Mouse (Mus musculus) hindbrain, embryonic 11.5 days (tissue): ENCODE results near the gene Tmem229b. TPM values are rescaled to one million over a fixed set of nuclear protein-coding genes. Genes with fewer than 3 reads are reported as not detected.

ENCODE experiments used
- ATAC-seq: fragments of 200-750 bp; cut with Nextera tagmentation; 2 replicates; pipeline ENCODE4 v1.8.0; 2017; ENCODE audit warnings: mild to moderate bottlenecking, moderate TSS enrichment, moderate library complexity; ENCODE audit not compliant: low FRiP score
- DNase-seq: peaks from one replicate; pipeline ENCODE4 v3.0.0-alpha.2; 2015; ENCODE audit warnings: low spot score
- H3K27ac ChIP-seq: fragments of 300-500 bp; sonication (generic); 2 replicates; pipeline ENCODE4 v1.5.1; 2014; ENCODE audit warnings: mild to moderate bottlenecking, low read depth, low read length
- H3K27me3 ChIP-seq: fragments of 300-500 bp; sonication (generic); 2 replicates; pipeline ENCODE4 v1.6.1; 2014; ENCODE audit warnings: mild to moderate bottlenecking, low read length, moderate library complexity, mixed read lengths; ENCODE audit not compliant: control insufficient read depth, insufficient read depth
- H3K36me3 ChIP-seq: fragments of 300-500 bp; sonication (generic); 2 replicates; pipeline ENCODE4 v1.6.1; 2014; ENCODE audit warnings: mild to moderate bottlenecking, low read length, moderate library complexity, mixed read lengths; ENCODE audit not compliant: control insufficient read depth, insufficient read depth
- H3K4me1 ChIP-seq: fragments of 300-500 bp; sonication (generic); replicated peaks from 2 replicates; pipeline ENCODE4 v1.6.1; 2014; ENCODE audit warnings: low read length, mixed read lengths; ENCODE audit not compliant: control insufficient read depth, insufficient read depth
- H3K4me2 ChIP-seq: fragments of 300-500 bp; sonication (generic); replicated peaks from 2 replicates; pipeline ENCODE4 v1.6.1; 2014; ENCODE audit warnings: mild to moderate bottlenecking, low read depth, low read length
- H3K4me3 ChIP-seq: fragments of 300-500 bp; sonication (generic); 2 replicates; pipeline ENCODE4 v1.5.1; 2014; ENCODE audit warnings: low read depth, low read length
- H3K9ac ChIP-seq: fragments of 300-500 bp; sonication (generic); 2 replicates; pipeline ENCODE4 v1.6.1; 2014; ENCODE audit warnings: low read depth, low read length
- H3K9me3 ChIP-seq: fragments of 300-500 bp; sonication (generic); 2 replicates; pipeline ENCODE4 v1.6.1; 2016; ENCODE audit warnings: low read length; ENCODE audit not compliant: control insufficient read depth
- WGBS: fragments of 180-500 bp; shearing (Covaris S2); extraction: QIAGEN DNeasy Blood & Tissue Kit; methylation state at CpG from one replicate; pipeline ENCODE4 v1.1.7; 2014; 5-methylcytosine and 5-hydroxymethylcytosine counted together
- polyA plus RNA-seq: library from polyadenylated mRNA; unstranded; fragments of >200 nt; fragmentation: Nextera tagmentation; extraction: Ambion mirVana; gene quantifications from 2 replicates; pipeline ENCODE4 v1.2.1, GENCODE M21; 2014

The Tmem229b gene
- polyA plus RNA-seq, result 7.5 and 8.8 TPM in 2 replicates

GRCm38 (mm10) chr12:79007126-79007753, at the start of gene Tmem229b:
TSS of gene Tmem229b (minus strand) at chr12:79007627.
- Histone ChIP-seq H3K9me3 (no peaks in the 10 kb centered on the region), H3K27ac (peak within 1 kb of the TSS; percentile 74), H3K36me3 (no peaks in the 10 kb centered on the region), H3K4me3 (peak within 1 kb of the TSS; percentile 95), H3K27me3 (no peaks in the 10 kb centered on the region), H3K9ac (peak within 1 kb of the TSS; percentile 88), H3K4me1 (no peaks in the 10 kb centered on the region), H3K4me2 (peak within 1 kb of the TSS; percentile 82)
- ATAC-seq (peak; percentile 87), DNase-seq (no peak)
- WGBS, result under 1% methylated on average over 37 of the region's 49 CpGs

- Histone ChIP-seq H3K4me2 (no peak overlapping the region), H3K4me1 (no peaks in the 10 kb centered on the region), H3K36me3 (peaks cover 4% of the 10 kb centered on the region; the same call in 1 of the 2 replicates), H3K27ac (no peak overlapping the region), H3K9ac (no peak overlapping the region), H3K4me3 (no peak overlapping the region), H3K27me3 (no peaks in the 10 kb centered on the region), H3K9me3 (no peaks in the 10 kb centered on the region)
- ATAC-seq (no peak), DNase-seq (no peak)
- 89% methylated on average over 7 of the region's 7 CpGs for WGBS
These were observed 47.8 kb upstream of the Tmem229b start for GRCm38 (mm10) chr12:79055276-79055675.

DNA sequence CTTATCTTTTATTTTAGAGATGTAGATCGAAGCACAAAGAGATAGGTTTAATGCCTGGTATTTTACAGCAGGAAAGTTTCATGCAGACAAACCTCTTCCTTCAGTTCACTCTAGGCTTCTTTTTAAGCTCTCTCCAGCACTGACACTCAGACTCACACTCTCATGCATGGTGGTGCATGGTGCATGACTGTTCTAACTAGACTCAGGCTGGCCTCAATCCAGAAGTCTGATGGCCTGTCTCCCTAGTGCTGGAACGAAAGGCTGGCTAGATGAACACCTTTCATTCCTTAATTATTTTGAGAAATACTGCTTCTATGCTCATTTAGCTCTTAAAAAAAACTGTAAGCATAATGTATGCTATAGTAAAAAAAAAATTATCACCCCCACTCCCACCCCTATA, 44.6 kb upstream of the Tmem229b start:
- Histone ChIP-seq H3K9me3 (no peaks in the 10 kb centered on the region), H3K27ac (no peak overlapping the region), H3K4me2 (no peak overlapping the region), H3K4me3 (no peak overlapping the region), H3K9ac (no peak overlapping the region), H3K36me3 (peaks cover 4% of the 10 kb centered on the region; the same call in 1 of the 2 replicates), H3K4me1 (no peaks in the 10 kb centered on the region), H3K27me3 (no peaks in the 10 kb centered on the region)
- DNase-seq, result no peak
- no peak for ATAC-seq
- 95% methylated on average over 2 of the region's 2 CpGs for WGBS

- no peak overlapping the region for H3K4me2 ChIP-seq
- H3K27ac ChIP-seq, result no peak overlapping the region
- WGBS, result 82% methylated on average over 3 of the region's 3 CpGs
- H3K9ac ChIP-seq, result no peak overlapping the region
- DNase-seq (no peak), ATAC-seq (no peak)
- H3K4me3 ChIP-seq, result no peak overlapping the region
- no peaks in the 10 kb centered on the region for H3K4me1 ChIP-seq
- H3K9me3 ChIP-seq, result no peaks in the 10 kb centered on the region
- H3K36me3 ChIP-seq, result peaks cover 4% of the 10 kb centered on the region; the same call in 1 of the 2 replicates
- no peaks in the 10 kb centered on the region for H3K27me3 ChIP-seq
These were observed 43.3 kb upstream of the Tmem229b start for GRCm38 (mm10) chr12:79050545-79051212.

DNA sequence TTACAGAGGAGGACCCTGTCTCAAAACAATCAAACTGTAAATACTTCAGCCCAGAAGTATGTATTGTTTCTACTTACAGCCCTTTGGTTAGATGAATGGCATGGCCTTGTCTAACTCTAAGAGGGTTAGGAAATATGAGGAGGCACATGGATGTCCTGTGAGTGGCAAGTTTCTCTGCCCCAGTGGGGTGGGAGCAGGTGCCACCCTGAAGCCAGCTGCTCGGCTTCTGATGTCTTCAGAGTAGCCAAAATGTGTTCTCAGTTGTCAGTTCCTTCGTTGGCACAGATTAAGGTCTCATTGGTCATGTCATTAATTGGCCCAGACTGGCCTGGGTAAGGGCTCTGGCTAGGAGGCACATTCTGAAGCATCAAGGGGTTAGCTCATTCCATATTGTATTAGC, 42.4 kb upstream of the Tmem229b start:
- ATAC-seq, result no peak
- Histone ChIP-seq H3K9me3 (no peaks in the 10 kb centered on the region), H3K4me2 (no peak overlapping the region), H3K27me3 (no peaks in the 10 kb centered on the region), H3K36me3 (peaks cover 4% of the 10 kb centered on the region; the same call in 1 of the 2 replicates), H3K4me3 (no peak overlapping the region), H3K27ac (no peak overlapping the region), H3K9ac (no peak overlapping the region), H3K4me1 (no peaks in the 10 kb centered on the region)
- no peak for DNase-seq
- 81% methylated on average over 2 of the region's 2 CpGs for WGBS

DNA sequence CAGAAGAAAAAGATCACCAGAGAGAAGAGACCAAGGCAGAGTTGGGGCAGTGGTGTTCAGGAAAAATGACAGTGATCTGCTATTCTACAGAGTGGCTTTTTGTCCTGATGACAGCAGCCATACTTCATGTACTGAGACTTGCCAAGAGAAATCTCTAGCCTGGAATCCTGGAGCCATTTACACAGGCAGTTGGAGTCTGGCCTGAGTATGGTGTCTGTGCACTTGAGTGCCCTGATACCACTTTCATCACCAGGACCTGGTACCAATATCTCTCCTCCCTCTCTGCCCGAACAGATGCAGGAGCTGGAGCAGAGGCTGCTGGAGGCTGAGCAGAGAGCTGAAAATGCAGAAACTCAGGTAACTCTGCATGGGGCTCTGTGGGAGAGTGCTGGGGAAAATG, 41.5 kb upstream of the Tmem229b start:
- WGBS, result 75% methylated on average over 1 of the region's 1 CpGs
- H3K4me3 ChIP-seq, result no peak overlapping the region
- DNase-seq, result no peak
- H3K36me3 ChIP-seq, result no peaks in the 10 kb centered on the region
- no peak overlapping the region for H3K9ac ChIP-seq
- H3K4me1 ChIP-seq, result no peaks in the 10 kb centered on the region
- H3K27me3 ChIP-seq, result no peaks in the 10 kb centered on the region
- no peaks in the 10 kb centered on the region for H3K9me3 ChIP-seq
- H3K27ac ChIP-seq, result no peak overlapping the region
- ATAC-seq, result no peak
- no peak overlapping the region for H3K4me2 ChIP-seq

DNA sequence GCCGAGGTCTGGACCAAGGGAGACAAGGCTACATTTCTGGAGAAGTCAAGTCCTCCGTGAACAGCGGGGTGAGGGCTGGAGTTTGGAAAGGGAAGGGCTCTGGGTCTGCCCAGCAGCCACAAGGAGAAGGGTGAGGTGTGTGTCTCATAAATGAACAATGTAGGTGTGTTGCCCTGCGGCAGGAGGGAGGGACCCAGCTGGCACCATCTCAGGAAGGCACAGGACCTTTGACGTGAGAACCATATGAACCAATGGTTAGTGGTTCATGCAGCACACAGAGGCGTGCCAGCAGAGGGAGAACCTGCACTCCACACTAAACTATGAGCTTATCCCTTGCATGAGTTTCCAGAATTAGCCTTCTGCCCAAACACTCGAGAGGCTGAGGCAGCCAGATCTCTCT, 39.8 kb upstream of the Tmem229b start:
- 87% methylated on average over 7 of the region's 7 CpGs for WGBS
- H3K36me3 ChIP-seq, result no peaks in the 10 kb centered on the region

DNA sequence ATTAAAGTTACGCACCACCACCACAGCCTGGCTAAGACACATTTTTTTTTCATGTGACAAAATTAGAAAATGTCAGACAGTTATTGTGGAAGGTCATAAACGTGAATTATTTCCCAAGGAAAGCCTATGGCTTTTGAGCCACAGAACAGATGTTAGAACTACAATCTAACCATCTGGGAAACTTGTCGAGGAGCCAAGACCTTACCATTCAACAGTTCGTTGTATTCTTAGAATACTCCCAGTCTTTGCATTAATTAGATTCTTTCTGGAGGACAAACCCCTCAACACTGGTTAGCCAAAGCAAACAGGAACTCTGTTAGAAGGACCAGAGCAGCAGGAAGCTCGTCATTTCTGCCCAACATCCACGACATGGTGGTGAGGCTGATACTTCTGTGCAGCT, 38.7 kb upstream of the Tmem229b start:
- no peak for DNase-seq
- Histone ChIP-seq H3K36me3 (no peaks in the 10 kb centered on the region), H3K9ac (no peak overlapping the region), H3K4me1 (no peaks in the 10 kb centered on the region), H3K27me3 (no peaks in the 10 kb centered on the region), H3K27ac (no peak overlapping the region), H3K9me3 (no peaks in the 10 kb centered on the region), H3K4me3 (no peak overlapping the region), H3K4me2 (no peak overlapping the region)
- WGBS, result 86% methylated on average over 6 of the region's 6 CpGs
- no peak for ATAC-seq

More for the DNA sequence above, 39.8 kb upstream of the Tmem229b start:
- no peak overlapping the region for H3K9ac ChIP-seq
- no peaks in the 10 kb centered on the region for H3K27me3 ChIP-seq
- no peak overlapping the region for H3K4me2 ChIP-seq
- H3K27ac ChIP-seq, result no peak overlapping the region
- H3K9me3 ChIP-seq, result no peaks in the 10 kb centered on the region
- no peak for DNase-seq
- no peak for ATAC-seq
- no peak overlapping the region for H3K4me3 ChIP-seq
- H3K4me1 ChIP-seq, result no peaks in the 10 kb centered on the region

DNA sequence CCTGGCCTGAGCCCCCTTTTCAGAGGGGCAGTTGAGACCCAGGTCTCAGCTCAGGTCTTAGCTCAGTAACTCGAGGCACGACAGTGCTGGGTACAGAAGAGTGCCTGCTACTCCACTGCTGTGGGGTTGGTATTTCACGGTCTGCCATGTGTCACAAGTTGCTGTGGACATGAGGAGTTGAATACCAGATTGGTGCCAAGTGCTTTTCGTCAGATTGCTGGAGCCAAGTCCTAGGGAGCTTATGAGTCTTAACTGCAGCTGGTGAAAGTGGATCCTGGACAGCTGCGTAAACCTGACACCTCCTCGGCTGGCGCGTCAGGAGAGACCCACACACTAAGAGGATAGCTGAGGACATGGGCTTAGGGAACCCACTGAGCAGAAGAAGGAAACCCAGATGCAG, 37.2 kb upstream of the Tmem229b start:
- Histone ChIP-seq H3K27me3 (no peaks in the 10 kb centered on the region), H3K4me3 (no peak overlapping the region), H3K9me3 (no peaks in the 10 kb centered on the region), H3K4me1 (no peaks in the 10 kb centered on the region), H3K36me3 (no peaks in the 10 kb centered on the region), H3K4me2 (no peak overlapping the region), H3K27ac (no peak overlapping the region), H3K9ac (no peak overlapping the region)
- DNase-seq (no peak), ATAC-seq (no peak)
- WGBS, result 79% methylated on average over 8 of the region's 8 CpGs
